Mouse (Mus musculus) CH12.LX (cell line): ENCODE results near the gene Bcas3. TPM values are rescaled to one million over a fixed set of nuclear protein-coding genes. Genes with fewer than 3 reads are reported as not detected.

Source experiments
- DNase-seq: peaks from one replicate; pipeline ENCODE4 v3.0.0-alpha.2; 2013; ENCODE audit errors: extremely low read depth
- H3K27ac ChIP-seq: 2 replicates; pipeline ENCODE4 v1.5.1; 2012; ENCODE audit warnings: low read depth, mild to moderate bottlenecking, control low read depth, moderate library complexity; ENCODE audit not compliant: insufficient read depth
- H3K27me3 ChIP-seq: replicated peaks from 2 replicates; pipeline ENCODE3; 2012; ENCODE audit warnings: inconsistent platforms
- H3K36me3 ChIP-seq, 2 experiments: replicated peaks in 1 of 2; 2 replicates each; pipeline versions ENCODE3 to v1.6.1; 2012; ENCODE audit warnings: inconsistent platforms in 1 of 2, low read length in 1 of 2, mild to moderate bottlenecking in 1 of 2, mixed read lengths in 1 of 2, moderate library complexity in 1 of 2; ENCODE audit not compliant: control insufficient read depth in 1 of 2, insufficient read depth in 1 of 2
- H3K4me1 ChIP-seq, 2 experiments: 2 replicates each; pipeline ENCODE4 v1.6.1; 2012; ENCODE audit warnings: inconsistent platforms in 1 of 2, moderate library complexity in 1 of 2; ENCODE audit not compliant: insufficient read depth in 2 of 2, control insufficient read depth in 1 of 2
- H3K4me2 ChIP-seq: 2 replicates; pipeline ENCODE4 v1.6.1; 2012; ENCODE audit warnings: low read depth, mild to moderate bottlenecking, control low read depth; ENCODE audit not compliant: poor library complexity, insufficient read depth, severe bottlenecking
- H3K4me3 ChIP-seq, 3 experiments: fragments of 150-350 bp in 1 of 3; sonication (generic) in 1 of 3; replicated peaks in 1 of 3; 2 replicates each; pipeline versions ENCODE3 to v1.5.1; 2011 to 2012; ENCODE audit warnings: low read depth in 2 of 3, low read length in 2 of 3, mild to moderate bottlenecking in 2 of 3, moderate library complexity in 2 of 3, control low read depth in 1 of 3, improper control_type of control experiment in 1 of 3, inconsistent platforms in 1 of 3, mixed read lengths in 1 of 3; ENCODE audit not compliant: poor library complexity in 1 of 3
- H3K79me2 ChIP-seq: replicated peaks from 2 replicates; pipeline ENCODE4 v1.6.1; 2012; ENCODE audit warnings: mild to moderate bottlenecking, moderate library complexity; ENCODE audit not compliant: control insufficient read depth, poor library complexity, insufficient read depth, severe bottlenecking; ENCODE audit errors: extremely low read depth
- H3K9ac ChIP-seq: 2 replicates; pipeline ENCODE4 v1.6.1; 2012; ENCODE audit warnings: low read depth, mild to moderate bottlenecking, control low read depth, moderate library complexity; ENCODE audit not compliant: insufficient read depth
- H3K9me3 ChIP-seq: replicated peaks from 2 replicates; pipeline ENCODE3; 2012; ENCODE audit warnings: low read length, inconsistent platforms, mixed read lengths
- CHD2 ChIP-seq: IDR thresholded peaks from 2 replicates; pipeline ENCODE4 v1.6.1; 2011; ENCODE audit warnings: low read length, improper control_type of control experiment
- CTCF ChIP-seq, 2 experiments: IDR thresholded peaks in 1 of 2; conservative IDR thresholded peaks in 1 of 2; 2 replicates each; pipeline ENCODE4 v1.5.1; 2011 to 2012; ENCODE audit warnings: low read depth in 2 of 2, low read length in 2 of 2, improper control_type of control experiment in 1 of 2, inconsistent platforms in 1 of 2, mild to moderate bottlenecking in 1 of 2, moderate library complexity in 1 of 2
- E2F4 ChIP-seq: IDR thresholded peaks from 2 replicates; pipeline ENCODE4 v1.6.1; 2011; ENCODE audit warnings: low read depth, low read length, improper control_type of control experiment; ENCODE audit not compliant: insufficient replicate concordance
- ELF1 ChIP-seq: IDR thresholded peaks from 2 replicates; pipeline ENCODE4 v1.6.1; 2014; ENCODE audit warnings: low read depth, mild to moderate bottlenecking, inconsistent platforms, low read length, improper control_type of control experiment
- HCFC1 ChIP-seq: IDR thresholded peaks from 2 replicates; pipeline ENCODE4 v1.6.1; 2012; ENCODE audit warnings: low read depth, mild to moderate bottlenecking, inconsistent platforms, low read length, improper control_type of control experiment
- KAT2A ChIP-seq: IDR thresholded peaks from 2 replicates; pipeline ENCODE4 v1.6.1; 2012; ENCODE audit warnings: low read length, improper control_type of control experiment, inconsistent platforms; ENCODE audit not compliant: insufficient replicate concordance
- MAX ChIP-seq: IDR thresholded peaks from 2 replicates; pipeline ENCODE4 v1.6.1; 2011; ENCODE audit warnings: low read length, improper control_type of control experiment
- MAZ ChIP-seq: IDR thresholded peaks from 2 replicates; pipeline ENCODE4 v1.6.1; 2012; ENCODE audit warnings: low read depth, mild to moderate bottlenecking, inconsistent platforms, low read length, improper control_type of control experiment, moderate library complexity
- MEF2A ChIP-seq: IDR thresholded peaks from 2 replicates; pipeline ENCODE4 v1.6.1; 2014; ENCODE audit warnings: low read depth, mild to moderate bottlenecking, inconsistent platforms, low read length, improper control_type of control experiment, borderline replicate concordance
- NRF1 ChIP-seq: IDR thresholded peaks from 2 replicates; pipeline ENCODE4 v1.6.1; 2014; ENCODE audit warnings: low read depth, mild to moderate bottlenecking, inconsistent platforms, low read length, improper control_type of control experiment, moderate library complexity
- RAD21 ChIP-seq: IDR thresholded peaks from 2 replicates; pipeline ENCODE4 v1.6.1; 2011; ENCODE audit warnings: low read depth, mild to moderate bottlenecking, low read length, improper control_type of control experiment, moderate library complexity
- SMC3 ChIP-seq: IDR thresholded peaks from 2 replicates; pipeline ENCODE4 v1.6.1; 2011; ENCODE audit warnings: low read depth, low read length, improper control_type of control experiment
- USF1 ChIP-seq: IDR thresholded peaks from 2 replicates; pipeline ENCODE4 v1.6.1; 2014; ENCODE audit warnings: low read depth, mild to moderate bottlenecking, inconsistent platforms, low read length, improper control_type of control experiment
- USF2 ChIP-seq: conservative IDR thresholded peaks from 2 replicates; pipeline ENCODE4 v1.6.1; 2011; ENCODE audit warnings: low read depth, low read length, improper control_type of control experiment
- ZC3H11A ChIP-seq: IDR thresholded peaks from 2 replicates; pipeline ENCODE4 v1.6.1; 2012; ENCODE audit warnings: low read depth, mild to moderate bottlenecking, inconsistent platforms, low read length, improper control_type of control experiment
- ZKSCAN1 ChIP-seq: IDR thresholded peaks from 2 replicates; pipeline ENCODE4 v1.6.1; 2012; ENCODE audit warnings: low read depth, inconsistent platforms, low read length, improper control_type of control experiment, borderline replicate concordance
- ZMIZ1 ChIP-seq: IDR thresholded peaks from 2 replicates; pipeline ENCODE4 v1.6.1; 2012; ENCODE audit warnings: low read depth, mild to moderate bottlenecking, inconsistent platforms, low read length, improper control_type of control experiment
- ZNF384 ChIP-seq: IDR thresholded peaks from 2 replicates; pipeline ENCODE4 v1.6.1; 2012; ENCODE audit warnings: low read depth, low read length, improper control_type of control experiment, inconsistent platforms
- dilution Hi-C: fragments of 300-500 bp; cut with MboI; formaldehyde crosslinking; loops from 2 replicates; pipeline ENCODE4 v1.14.3; 2020; ENCODE audit warnings: low sequenced_read_pairs; ENCODE audit not compliant: extremely low pct_unique_long_range_greater_than_20kb, extremely low pct_ligation_motif_present
- in situ Hi-C: fragments of 300-500 bp; cut with MboI; formaldehyde crosslinking; loops from 3 replicates; pipeline ENCODE4 v1.14.3; 2019; ENCODE audit warnings: low sequenced_read_pairs, low pct_ligation_motif_present, low pct_unique_long_range_greater_than_20kb, mixed read lengths
- polyA plus RNA-seq: library from polyadenylated mRNA; unstranded; fragments of >175 nt; gene quantifications from 2 replicates; pipeline ENCODE4 v1.2.1, GENCODE M21; 2012; ENCODE audit warnings: low read depth; ENCODE audit not compliant: insufficient read length
- total RNA-seq, 2 experiments: library from RNA; depleted of rRNA; stranded (reverse); fragments of 300-350 nt in 1 of 2; fragments of >200 nt in 1 of 2; gene quantifications; 2 replicates each; pipeline ENCODE4 v1.2.3; 2012 to 2014

The Bcas3 gene
- total and polyA plus RNA-seq, 3 experiments: 8.2 to 21.3 (median 9.7) TPM

DNA sequence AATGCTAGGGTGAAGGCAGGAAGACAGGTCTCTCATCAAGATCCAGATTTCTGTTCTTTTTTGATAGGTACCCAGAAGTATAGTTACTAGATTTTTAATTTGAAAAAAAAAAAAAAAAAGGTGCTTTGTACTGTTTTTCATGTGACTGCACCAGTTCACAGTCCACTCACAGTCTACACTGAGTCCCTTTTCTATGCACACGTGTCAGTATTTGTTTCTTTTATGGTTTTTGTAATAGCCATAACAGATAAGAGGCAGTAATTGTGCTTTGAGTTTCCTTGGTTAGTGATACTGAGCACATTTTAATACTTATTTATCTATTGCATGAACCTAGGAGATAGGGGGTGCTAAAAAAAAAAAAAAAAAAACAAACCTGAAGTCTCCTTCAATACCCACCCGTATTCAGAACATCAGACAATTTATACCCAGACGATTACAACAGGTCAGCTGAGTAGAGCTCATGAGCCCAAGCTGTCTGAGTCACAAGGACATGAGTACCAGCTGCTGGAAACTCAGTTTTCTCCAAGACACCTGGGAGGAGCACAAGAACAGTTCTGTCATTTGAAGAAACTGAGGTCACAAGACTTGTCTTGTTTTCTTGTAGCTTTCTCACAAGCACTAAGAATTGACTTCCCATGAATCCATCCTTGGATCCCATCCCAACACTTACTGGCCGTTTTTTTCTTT, 351.2 kb downstream of the Bcas3 start:
- no peak overlapping the region for H3K4me2 ChIP-seq
- no peak overlapping the region for H3K4me3 ChIP-seq
- H3K9ac ChIP-seq: no peak overlapping the region
- no peak overlapping the region for H3K27ac ChIP-seq
- DNase-seq: no peak
- no peaks in the 10 kb centered on the region for H3K36me3 ChIP-seq
- dilution Hi-C loops: no loop called here
- no peaks in the 10 kb centered on the region for H3K9me3 ChIP-seq
- no peaks in the 10 kb centered on the region for H3K4me1 ChIP-seq
- H3K79me2 ChIP-seq: no peaks in the 10 kb centered on the region
- H3K27me3 ChIP-seq: no peaks in the 10 kb centered on the region
- TF ChIP-seq MEF2A: no peak
- no peak for TF ChIP-seq RAD21
- in situ Hi-C loops: no loop called here

DNA sequence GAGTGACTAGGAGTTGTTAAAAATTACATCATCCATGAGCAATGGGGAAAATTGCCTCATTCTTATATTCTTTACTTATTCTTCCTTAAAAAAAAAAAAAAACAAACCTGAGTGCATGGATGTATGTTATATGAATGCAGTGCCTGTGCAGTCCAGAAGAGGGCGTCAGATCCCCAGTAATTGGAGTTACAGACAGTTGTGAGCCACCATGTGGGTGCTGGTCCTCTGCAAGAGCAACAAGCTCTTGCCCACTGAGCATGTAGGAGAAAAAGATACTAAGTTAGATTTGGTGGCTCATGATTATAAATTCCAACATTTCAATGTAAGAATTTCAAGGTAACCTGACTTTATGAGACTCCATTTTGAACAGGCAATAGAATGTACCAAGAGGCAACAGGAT, 353.7 kb downstream of the Bcas3 start:
- H3K9ac ChIP-seq: no peak overlapping the region
- 0 out of 4 replicates have a peak, but pooled peaks cover 0 to under 1% of the 10 kb centered on the region in 2 experiments for H3K4me1 ChIP-seq
- DNase-seq: peak; percentile 27
- H3K9me3 ChIP-seq: no peaks in the 10 kb centered on the region
- H3K27me3 ChIP-seq: no peaks in the 10 kb centered on the region
- TF ChIP-seq MAX (no peak), NRF1 (no peak), RAD21 (peak; percentile 51), USF1 (no peak), KAT2A (no peak), CHD2 (no peak), USF2 (no peak), ZKSCAN1 (no peak), HCFC1 (no peak), MAZ (no peak), ZMIZ1 (no peak), ZNF384 (peak; percentile 75), ELF1 (no peak), CTCF (conservative IDR thresholded peaks at IDR 0.05 in 1 of 2, IDR thresholded peaks at IDR 0.05 in 1 of 2; ENCODE audit: low read depth in 2 of 2, low read length in 2 of 2) (peak; percentile 36 to 61; a peak in 2 of 4 replicates), E2F4 (no peak), SMC3 (peak; percentile 33), ZC3H11A (no peak)
- TF ChIP-seq, all 38 proteins: peak for 4
- in situ Hi-C loops (no loop called here), dilution Hi-C loops (no loop called here)
- H3K36me3 ChIP-seq: no peaks in the 10 kb centered on the region
- H3K27ac ChIP-seq: no peak overlapping the region
- no peak overlapping the region for H3K4me2 ChIP-seq
- H3K79me2 ChIP-seq: no peaks in the 10 kb centered on the region
- H3K4me3 ChIP-seq: no peak overlapping the region
